Mouse (Mus musculus): Measurements from ENCODE around the gene Cideb.

DNA sequence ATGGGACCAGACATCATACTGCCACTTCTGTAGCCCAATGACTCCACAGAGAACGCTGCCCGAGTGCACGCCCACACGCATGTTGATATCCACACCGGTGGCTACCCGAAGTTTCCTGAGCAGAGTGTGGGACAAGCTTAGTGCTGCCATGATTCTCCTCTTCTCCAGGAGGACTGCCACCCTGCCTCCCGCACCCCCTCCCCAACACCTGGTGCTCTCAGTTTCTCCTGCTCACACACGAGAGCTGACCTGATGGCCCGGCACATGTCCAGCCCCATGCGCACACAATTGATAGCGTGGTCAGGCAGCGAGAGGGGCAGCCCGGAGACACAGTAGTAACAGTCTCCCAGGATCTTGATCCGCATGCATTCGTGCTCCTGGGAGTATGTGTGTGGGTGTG lies 20.4 kb upstream of the Cideb start:
- TF ChIP-seq CTCF (IDR thresholded peaks at IDR 0.05 in 2 of 3, conservative IDR thresholded peaks at IDR 0.05 in 1 of 3; ENCODE audit: control insufficient read depth in 1 of 3, insufficient read depth in 1 of 3, low read depth in 2 of 3, low read length in 3 of 3, poor library complexity in 1 of 3, severe bottlenecking in 1 of 3) (no peak), BHLHE40 (IDR thresholded peaks at IDR 0.05; ENCODE audit: borderline replicate concordance, low read depth, low read length) (no peak), HCFC1 (IDR thresholded peaks at IDR 0.05; ENCODE audit: low read depth, low read length) (no peak), MAX (IDR thresholded peaks at IDR 0.05; ENCODE audit: low read length) (no peak), POLR2A (IDR thresholded peaks at IDR 0.05; ENCODE audit: control insufficient read depth in 1 of 2, insufficient read depth in 1 of 2, low read depth in 1 of 2, low read length in 2 of 2, poor library complexity in 1 of 2) (no peak), MYC (IDR thresholded peaks at IDR 0.05; ENCODE audit: low read depth, low read length) (no peak), EP300 (IDR thresholded peaks at IDR 0.05; ENCODE audit: low read depth in 1 of 2, low read length in 2 of 2) (no peak), GATA1 (IDR thresholded peaks at IDR 0.05; ENCODE audit: low read depth, low read length) (no peak), ZKSCAN1 (IDR thresholded peaks at IDR 0.05; ENCODE audit: low read depth, low read length) (no peak), ZC3H11A (IDR thresholded peaks at IDR 0.05; ENCODE audit: low read depth, low read length) (no peak), MXI1 (IDR thresholded peaks at IDR 0.05; ENCODE audit: low read depth, low read length) (no peak), SIN3A (IDR thresholded peaks at IDR 0.05; ENCODE audit: low read length) (no peak), MAFK (IDR thresholded peaks at IDR 0.05; ENCODE audit: borderline replicate concordance, low read depth, low read length) (no peak), TBP (IDR thresholded peaks at IDR 0.05; ENCODE audit: low read depth, low read length) (no peak)
